Mouse (Mus musculus) forebrain, embryonic 16.5 days (tissue): ENCODE measurements around the gene Grk6. TPM values are rescaled to one million over a fixed set of nuclear protein-coding genes. Genes with fewer than 3 reads are reported as not detected.

Source experiments
- ATAC-seq: fragments of 200-750 bp; cut with Nextera tagmentation; 2 replicates; pipeline ENCODE4 v1.8.0; 2017; ENCODE audit warnings: mild to moderate bottlenecking, moderate library complexity
- H3K27ac ChIP-seq: fragments of 300-500 bp; sonication (generic); 2 replicates; pipeline ENCODE4 v1.5.1; 2014; ENCODE audit warnings: low read length, control low read depth
- H3K27me3 ChIP-seq: fragments of 300-500 bp; sonication (generic); replicated peaks from 2 replicates; pipeline ENCODE4 v1.6.1; 2014; ENCODE audit warnings: low read length; ENCODE audit not compliant: control insufficient read depth, insufficient read depth
- H3K36me3 ChIP-seq: fragments of 300-500 bp; sonication (generic); 2 replicates; pipeline ENCODE4 v1.6.1; 2014; ENCODE audit not compliant: control insufficient read depth, insufficient read depth
- H3K4me1 ChIP-seq: fragments of 300-500 bp; sonication (generic); replicated peaks from 2 replicates; pipeline ENCODE4 v1.6.1; 2014; ENCODE audit warnings: low read length; ENCODE audit not compliant: control insufficient read depth, insufficient read depth
- H3K4me2 ChIP-seq: fragments of 300-500 bp; sonication (generic); 2 replicates; pipeline ENCODE4 v1.6.1; 2014; ENCODE audit warnings: mild to moderate bottlenecking, low read length, control low read depth
- H3K4me3 ChIP-seq: fragments of 300-500 bp; sonication (generic); replicated peaks from 2 replicates; pipeline ENCODE4 v1.5.1; 2014; ENCODE audit warnings: mild to moderate bottlenecking, low read length, control low read depth
- H3K9ac ChIP-seq: fragments of 300-500 bp; sonication (generic); replicated peaks from 2 replicates; pipeline ENCODE4 v1.6.1; 2014; ENCODE audit warnings: low read depth, low read length, control low read depth
- H3K9me3 ChIP-seq: fragments of 300-500 bp; sonication (generic); 2 replicates; pipeline ENCODE4 v1.6.1; 2016; ENCODE audit warnings: low read length; ENCODE audit not compliant: control insufficient read depth
- WGBS: fragments of 180-500 bp; shearing (Covaris S2); extraction: QIAGEN DNeasy Blood & Tissue Kit; methylation state at CpG from one replicate; pipeline ENCODE4 v1.1.7; 2014; 5-methylcytosine and 5-hydroxymethylcytosine counted together
- polyA plus RNA-seq: library from polyadenylated mRNA; unstranded; fragments of >200 nt; fragmentation: Nextera tagmentation; extraction: Ambion mirVana; gene quantifications from 2 replicates; pipeline ENCODE4 v1.2.1, GENCODE M21; 2015

Gene Grk6
- polyA plus RNA-seq, 1 experiment from 2014 or later = 40.1 TPM

GRCm38 (mm10) chr13:55451785-55452549 is 7.1 kb downstream of the Grk6 start:
- H3K27me3 ChIP-seq = no peaks in the 10 kb centered on the region
- H3K9me3 ChIP-seq = no peaks in the 10 kb centered on the region
- H3K9ac ChIP-seq = no peak overlapping the region
- no peak overlapping the region for H3K27ac ChIP-seq
- H3K36me3 ChIP-seq = peaks cover 18% of the 10 kb centered on the region
- no peak overlapping the region for H3K4me2 ChIP-seq
- H3K4me1 ChIP-seq = peaks cover 10% of the 10 kb centered on the region
- no peak for ATAC-seq
- H3K4me3 ChIP-seq = no peak overlapping the region
- WGBS = 92% methylated on average over 16 of the region's 16 CpGs

- H3K9me3 ChIP-seq = no peaks in the 10 kb centered on the region
- no peaks in the 10 kb centered on the region for H3K27me3 ChIP-seq
- H3K4me1 ChIP-seq = peaks cover 35% of the 10 kb centered on the region
- no peak for ATAC-seq
- no peak overlapping the region for H3K9ac ChIP-seq
- no peak overlapping the region for H3K27ac ChIP-seq
- WGBS = 45% methylated on average over 2 of the region's 2 CpGs
- no peak overlapping the region for H3K4me3 ChIP-seq
- no peak overlapping the region for H3K4me2 ChIP-seq
- peaks cover 15% of the 10 kb centered on the region for H3K36me3 ChIP-seq
These were observed 18.1 kb downstream of the Grk6 start for GRCm38 (mm10) chr13:55462965-55463364.

GRCm38 (mm10) chr13:55463399-55464026 is 18.6 kb downstream of the Grk6 start:
- no peak; the same call in 1 of the 2 replicates for ATAC-seq

GRCm38 (mm10) chr13:55464027-55464884 is 19.4 kb downstream of the Grk6 start, which contains the start of gene Prr7:
Prr7 (plus strand) TSS chr13:55464267.
- Histone ChIP-seq H3K9me3 (no peaks in the 10 kb centered on the region), H3K27me3 (no peaks in the 10 kb centered on the region), H3K4me3 (peak within 1 kb of the TSS; percentile 85), H3K9ac (peak within 1 kb of the TSS; percentile 90), H3K4me2 (peak within 1 kb of the TSS; percentile 77), H3K4me1 (peaks cover 45% of the 10 kb centered on the region), H3K36me3 (peaks cover 9% of the 10 kb centered on the region), H3K27ac (peak within 1 kb of the TSS; percentile 96)
- whole genome bisulfite sequencing = under 1% methylated on average over 78 of the region's 84 CpGs
- peak; percentile 75 for ATAC-seq

More at GRCm38 (mm10) chr13:55463399-55464026, 18.6 kb downstream of the Grk6 start:
- peaks cover 38% of the 10 kb centered on the region for H3K4me1 ChIP-seq
- H3K9me3 ChIP-seq = no peaks in the 10 kb centered on the region
- H3K9ac ChIP-seq = peak overlapping the region; percentile 90
- H3K4me3 ChIP-seq = peak overlapping the region; percentile 85
- H3K36me3 ChIP-seq = peaks cover 15% of the 10 kb centered on the region
- WGBS = 8% methylated on average over 14 of the region's 14 CpGs
- peak overlapping the region; percentile 96 for H3K27ac ChIP-seq
- H3K27me3 ChIP-seq = no peaks in the 10 kb centered on the region
- H3K4me2 ChIP-seq = peak overlapping the region; percentile 77

GRCm38 (mm10) chr13:55465184-55465583 is 20.3 kb downstream of the Grk6 start:
- ATAC-seq = peak; percentile 4; the same call in 1 of the 2 replicates

GRCm38 (mm10) chr13:55465830-55466440 is 21.1 kb downstream of the Grk6 start:
- no peak for ATAC-seq
- WGBS = 64% methylated on average over 5 of the region's 5 CpGs
- 0 out of 2 replicates have a peak overlapping the region, but pooled peaks have one; percentile 23 for H3K27ac ChIP-seq
- H3K4me2 ChIP-seq = peak overlapping the region; percentile 77
- peak overlapping the region; percentile 85 for H3K4me3 ChIP-seq
- no peaks in the 10 kb centered on the region for H3K27me3 ChIP-seq
- H3K36me3 ChIP-seq = no peaks in the 10 kb centered on the region
- peak overlapping the region; percentile 90 for H3K9ac ChIP-seq
- H3K9me3 ChIP-seq = no peaks in the 10 kb centered on the region
- peaks cover 62% of the 10 kb centered on the region for H3K4me1 ChIP-seq

More at GRCm38 (mm10) chr13:55465184-55465583, 20.3 kb downstream of the Grk6 start:
- 7% methylated on average over 3 of the region's 3 CpGs for WGBS
- peak overlapping the region; percentile 85 for H3K4me3 ChIP-seq
- peaks cover 54% of the 10 kb centered on the region for H3K4me1 ChIP-seq
- no peaks in the 10 kb centered on the region for H3K27me3 ChIP-seq
- H3K27ac ChIP-seq = peak overlapping the region; percentile 96
- H3K36me3 ChIP-seq = no peaks in the 10 kb centered on the region; the same call in 1 of the 2 replicates
- H3K9me3 ChIP-seq = no peaks in the 10 kb centered on the region
- peak overlapping the region; percentile 77 for H3K4me2 ChIP-seq
- peak overlapping the region; percentile 90 for H3K9ac ChIP-seq

- Histone ChIP-seq H3K4me1 (peaks cover 76% of the 10 kb centered on the region), H3K9ac (no peak overlapping the region; the same call in 1 of the 2 replicates), H3K27ac (no peak overlapping the region), H3K4me2 (no peak overlapping the region), H3K27me3 (no peaks in the 10 kb centered on the region), H3K9me3 (no peaks in the 10 kb centered on the region), H3K36me3 (0 out of 2 replicates have a peak, but pooled peaks cover 7% of the 10 kb centered on the region), H3K4me3 (no peak overlapping the region)
- no peak for ATAC-seq
- WGBS = 27% methylated on average over 13 of the region's 13 CpGs
These were observed 24.1 kb downstream of the Grk6 start for GRCm38 (mm10) chr13:55468851-55469560.

- ATAC-seq = peak; percentile 26
- H3K4me3 ChIP-seq = no peak overlapping the region
These were observed 25.5 kb downstream of the Grk6 start for GRCm38 (mm10) chr13:55470372-55470771.

More at GRCm38 (mm10) chr13:55470372-55470771, 25.5 kb downstream of the Grk6 start:
- WGBS = 19% methylated on average over 9 of the region's 9 CpGs
- H3K9me3 ChIP-seq = no peaks in the 10 kb centered on the region
- peak overlapping the region; percentile 75; the same call in 1 of the 2 replicates for H3K9ac ChIP-seq
- peak overlapping the region; percentile 91 for H3K4me2 ChIP-seq
- H3K36me3 ChIP-seq = peaks cover 11% of the 10 kb centered on the region; the same call in 1 of the 2 replicates
- H3K27ac ChIP-seq = peak overlapping the region; percentile 86
- H3K27me3 ChIP-seq = no peaks in the 10 kb centered on the region
- peaks cover 83% of the 10 kb centered on the region for H3K4me1 ChIP-seq
